Mouse (Mus musculus) heart, embryonic 15.5 days (tissue): ENCODE results near the gene Fam171a2. TPM values are rescaled to one million over a fixed set of nuclear protein-coding genes. Genes with fewer than 3 reads are reported as not detected.
"Not testable (repeated sequence)": the region's sequence is repeated elsewhere in the genome, so short reads cannot be mapped to it uniquely, and the experiment has no call there.

Experiments
- ATAC-seq: fragments of 200-750 bp; cut with Nextera tagmentation; replicated peaks from 2 replicates; pipeline ENCODE4 v1.8.0; 2017; ENCODE audit warnings: low read depth, moderate TSS enrichment; ENCODE audit not compliant: insufficient number of reproducible peaks, insufficient read depth, low FRiP score
- H3K27ac ChIP-seq: fragments of 300-500 bp; sonication (generic); 2 replicates; pipeline ENCODE4 v1.5.1; 2015; ENCODE audit warnings: mild to moderate bottlenecking, inconsistent platforms
- H3K27me3 ChIP-seq: fragments of 300-500 bp; sonication (generic); 2 replicates; pipeline ENCODE4 v1.6.1; 2015; ENCODE audit warnings: inconsistent platforms
- H3K36me3 ChIP-seq: fragments of 300-500 bp; sonication (generic); 2 replicates; pipeline ENCODE4 v1.6.1; 2015; ENCODE audit warnings: mild to moderate bottlenecking, inconsistent platforms
- H3K4me1 ChIP-seq: fragments of 300-500 bp; sonication (generic); replicated peaks from 2 replicates; pipeline ENCODE4 v1.6.1; 2015; ENCODE audit warnings: inconsistent platforms
- H3K4me2 ChIP-seq: fragments of 300-500 bp; sonication (generic); 2 replicates; pipeline ENCODE4 v1.6.1; 2015; ENCODE audit warnings: inconsistent platforms, mild to moderate bottlenecking, moderate library complexity
- H3K4me3 ChIP-seq: fragments of 300-500 bp; sonication (generic); 2 replicates; pipeline ENCODE4 v1.5.1; 2015; ENCODE audit warnings: mild to moderate bottlenecking, inconsistent platforms
- H3K9ac ChIP-seq: fragments of 300-500 bp; sonication (generic); 2 replicates; pipeline ENCODE4 v1.6.1; 2015; ENCODE audit warnings: mild to moderate bottlenecking, inconsistent platforms
- H3K9me3 ChIP-seq: fragments of 300-500 bp; sonication (generic); replicated peaks from 2 replicates; pipeline ENCODE4 v1.6.1; 2016; ENCODE audit warnings: inconsistent platforms
- WGBS: fragments of 180-500 bp; shearing (Covaris S2); methylation state at CpG from one replicate; pipeline ENCODE4 v1.1.7; 2015; ENCODE audit warnings: mixed read lengths; 5-methylcytosine and 5-hydroxymethylcytosine counted together
- polyA plus RNA-seq: library from polyadenylated mRNA; unstranded; fragments of >200 nt; fragmentation: Nextera tagmentation; extraction: Ambion mirVana; gene quantifications from 2 replicates; pipeline ENCODE4 v1.2.1, GENCODE M21; 2015

Fam171a2 gene
- polyA plus RNA-seq, 1 experiment from 2014 or later = 2.7 TPM

DNA sequence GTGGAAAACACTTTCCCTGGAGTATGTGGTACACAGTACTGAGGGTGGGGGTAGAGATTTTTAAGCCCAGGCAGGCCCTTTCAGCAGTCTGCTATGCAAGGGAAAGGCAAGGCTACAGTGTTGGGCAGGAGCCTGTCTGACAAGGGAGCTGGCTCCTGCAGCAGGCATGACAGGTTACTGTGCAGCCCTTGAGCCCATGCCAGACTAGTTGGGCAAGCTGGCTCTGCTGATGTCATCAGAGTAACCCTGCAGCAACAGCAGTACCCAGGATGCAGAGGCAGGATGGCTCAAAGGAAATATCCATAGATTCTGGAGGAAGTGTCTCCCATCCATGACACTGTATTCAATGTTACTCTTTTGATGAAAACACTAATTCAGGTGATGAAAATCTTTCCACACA is 28.6 kb downstream of the Fam171a2 start:
- H3K4me3 ChIP-seq = no peak overlapping the region
- no peaks in the 10 kb centered on the region for H3K27me3 ChIP-seq
- H3K36me3 ChIP-seq = no peaks in the 10 kb centered on the region
- H3K4me2 ChIP-seq = no peak overlapping the region
- H3K27ac ChIP-seq = no peak overlapping the region
- no peaks in the 10 kb centered on the region for H3K4me1 ChIP-seq
- H3K9ac ChIP-seq = no peak overlapping the region
- H3K9me3 ChIP-seq = no peaks in the 10 kb centered on the region
- ATAC-seq = no peak

DNA sequence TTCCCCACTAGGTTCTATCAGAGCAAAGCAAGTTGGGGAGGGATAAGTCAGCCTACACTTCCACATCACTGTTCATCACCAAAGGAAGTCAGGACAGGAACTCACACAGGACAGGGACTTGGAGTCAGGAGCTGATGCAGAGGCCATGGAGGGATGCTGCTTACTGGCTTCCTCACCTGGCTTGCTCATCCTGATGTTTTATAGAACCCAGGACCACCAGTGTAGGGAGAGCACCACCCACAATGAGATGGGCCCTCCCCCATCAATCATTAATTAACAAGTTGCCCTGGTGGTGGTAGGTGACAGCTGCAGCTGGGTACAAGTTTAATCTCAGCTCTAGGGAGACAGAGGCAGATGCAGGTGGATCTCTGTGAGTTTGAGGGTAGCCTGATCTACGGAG is 30.3 kb downstream of the Fam171a2 start:
- Histone ChIP-seq H3K4me3 (no peak overlapping the region), H3K27ac (no peak overlapping the region), H3K36me3 (no peaks in the 10 kb centered on the region), H3K27me3 (no peaks in the 10 kb centered on the region), H3K4me1 (no peaks in the 10 kb centered on the region), H3K4me2 (no peak overlapping the region), H3K9me3 (no peaks in the 10 kb centered on the region), H3K9ac (no peak overlapping the region)
- 69% methylated on average over 1 of the region's 1 CpGs for WGBS
- no peak for ATAC-seq

DNA sequence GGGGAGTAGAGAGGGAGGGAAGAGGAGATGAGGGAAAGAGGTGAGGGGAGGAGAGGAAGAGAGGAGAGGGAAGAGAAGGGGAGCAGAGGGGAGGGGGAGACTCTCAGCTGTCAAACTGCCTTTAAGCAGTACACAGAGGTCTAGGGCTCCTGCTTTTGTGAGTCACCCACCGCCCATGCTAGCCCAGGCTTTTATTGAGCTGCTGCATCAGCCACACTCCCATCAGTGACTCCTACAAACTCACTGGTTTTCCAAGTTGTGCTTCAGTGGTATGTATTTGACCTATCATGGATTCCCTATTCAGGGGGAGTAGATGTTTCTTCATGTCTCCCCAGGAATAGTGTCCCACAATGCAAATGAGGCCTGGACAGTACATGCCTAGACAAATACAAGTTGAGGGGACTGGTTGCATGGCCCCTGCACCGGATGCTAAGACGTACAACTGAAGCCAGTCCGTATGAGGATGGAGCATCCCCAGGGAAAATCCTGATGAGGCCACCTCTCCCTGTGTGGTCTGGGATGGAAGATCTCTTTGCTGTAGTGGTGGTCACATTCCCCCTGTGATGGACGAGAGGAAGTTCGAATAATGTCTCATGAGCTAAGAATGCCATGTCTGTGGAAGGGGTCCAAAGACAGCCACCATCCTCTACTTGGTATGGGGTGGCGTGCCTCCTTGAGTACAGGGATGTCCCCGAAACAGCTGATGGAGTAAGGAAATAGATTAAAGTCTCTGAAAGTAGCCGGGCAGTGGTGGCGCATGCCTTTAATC is 32.3 kb downstream of the Fam171a2 start:
- H3K27ac ChIP-seq = no peak overlapping the region
- no peaks in the 10 kb centered on the region for H3K27me3 ChIP-seq
- no peak overlapping the region for H3K4me3 ChIP-seq
- H3K36me3 ChIP-seq = no peaks in the 10 kb centered on the region
- no peak overlapping the region for H3K4me2 ChIP-seq
- H3K9ac ChIP-seq = no peak overlapping the region
- no peaks in the 10 kb centered on the region for H3K9me3 ChIP-seq
- 64% methylated on average over 10 of the region's 10 CpGs for WGBS
- H3K4me1 ChIP-seq = peaks cover 6% of the 10 kb centered on the region; the same call in 1 of the 2 replicates
- no peak for ATAC-seq

DNA sequence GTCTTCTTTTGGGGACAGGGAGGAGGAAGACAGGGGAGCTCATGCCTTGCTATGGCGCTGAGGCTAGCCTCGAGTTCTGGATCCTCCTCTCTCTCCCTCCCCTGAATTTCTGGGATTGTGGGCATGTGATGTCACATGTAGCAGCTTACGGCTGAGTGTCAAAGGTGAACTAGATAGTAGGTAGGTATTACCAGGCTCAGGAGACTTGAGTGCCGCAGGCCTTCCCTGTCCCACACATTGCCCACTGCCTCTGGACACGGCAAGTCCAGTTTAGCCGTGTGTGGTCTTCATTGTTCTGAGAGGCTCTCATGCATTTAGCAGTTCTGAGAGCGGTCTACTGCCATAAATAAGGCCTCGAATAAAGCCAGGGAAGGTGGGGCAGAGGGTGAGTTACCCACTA is 34.4 kb downstream of the Fam171a2 start:
- Histone ChIP-seq H3K27ac (no peak overlapping the region), H3K9me3 (no peaks in the 10 kb centered on the region), H3K4me2 (no peak overlapping the region), H3K4me1 (peaks cover 8% of the 10 kb centered on the region; the same call in 1 of the 2 replicates), H3K36me3 (no peaks in the 10 kb centered on the region), H3K27me3 (no peaks in the 10 kb centered on the region), H3K4me3 (no peak overlapping the region), H3K9ac (no peak overlapping the region)
- WGBS = 67% methylated on average over 8 of the region's 8 CpGs
- no peak for ATAC-seq

DNA sequence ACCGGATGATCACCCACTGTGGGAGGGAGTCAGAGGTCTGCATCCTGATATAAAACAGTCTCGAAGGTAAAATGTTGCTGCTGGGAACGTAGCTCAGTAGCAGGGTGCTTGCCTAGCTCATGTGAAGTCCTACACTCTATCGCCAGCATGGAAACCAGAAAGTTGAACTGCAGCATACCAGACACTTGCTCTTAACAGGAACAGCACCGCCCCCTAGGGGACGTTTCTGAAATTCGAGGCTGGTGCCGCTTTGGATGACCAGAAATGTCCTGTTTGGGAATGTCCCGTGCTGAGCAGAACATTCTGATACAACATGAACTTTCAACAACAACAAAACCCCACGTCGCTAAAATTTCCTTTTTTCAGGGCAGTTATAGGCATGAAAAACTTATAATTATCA is 35.8 kb downstream of the Fam171a2 start:
- Histone ChIP-seq H3K9me3 (no peaks in the 10 kb centered on the region), H3K27ac (no peak overlapping the region), H3K27me3 (no peaks in the 10 kb centered on the region), H3K9ac (no peak overlapping the region), H3K4me1 (peaks cover 9% of the 10 kb centered on the region), H3K4me3 (no peak overlapping the region), H3K4me2 (no peak overlapping the region), H3K36me3 (no peaks in the 10 kb centered on the region)
- 7% methylated on average over 11 of the region's 11 CpGs for WGBS
- ATAC-seq = no peak

DNA sequence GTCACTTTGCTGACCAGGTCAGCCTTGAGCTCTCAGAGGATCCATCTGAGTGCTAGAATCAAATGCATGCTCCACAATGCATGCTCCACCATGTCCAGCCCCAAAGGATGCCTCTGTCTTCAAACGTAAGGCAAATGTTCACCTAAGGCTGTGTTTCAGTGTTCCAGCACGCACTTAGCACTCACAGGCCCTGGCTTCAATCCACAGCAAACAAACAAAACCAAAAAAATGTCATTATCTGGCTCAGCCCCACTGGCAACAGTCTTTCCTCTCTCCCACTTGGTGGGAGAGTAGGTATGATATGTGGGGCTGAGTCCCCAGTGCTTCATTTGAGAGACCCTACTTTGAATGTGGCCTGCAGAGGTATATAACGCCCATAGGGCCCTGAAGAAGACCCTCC is 36.4 kb downstream of the Fam171a2 start:
- no peaks in the 10 kb centered on the region for H3K9me3 ChIP-seq
- 63% methylated on average over 3 of the region's 3 CpGs for WGBS
- no peak overlapping the region for H3K9ac ChIP-seq

DNA sequence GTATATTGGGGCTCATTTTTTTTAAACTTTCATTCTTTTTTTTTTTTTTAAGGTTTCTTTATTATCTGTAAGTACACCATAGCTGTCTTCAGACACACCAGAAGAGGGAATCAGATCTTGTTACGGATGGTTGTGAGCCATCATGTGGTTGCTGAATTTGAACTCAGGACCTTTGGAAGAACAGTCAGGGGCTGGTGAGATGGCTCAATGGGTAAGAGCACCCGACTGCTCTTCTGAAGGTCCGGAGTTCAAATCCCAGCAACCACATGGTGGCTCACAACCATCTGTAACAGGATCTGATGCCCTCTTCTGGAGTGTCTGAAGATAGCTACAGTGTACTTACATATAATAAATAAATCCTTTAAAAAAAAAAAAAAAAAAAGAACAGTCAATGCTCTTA is 37.1 kb downstream of the Fam171a2 start:
- not testable (repeated sequence) for H3K9me3 ChIP-seq, H3K27ac ChIP-seq, H3K27me3 ChIP-seq, H3K9ac ChIP-seq, H3K36me3 ChIP-seq, H3K4me2 ChIP-seq, ATAC-seq, H3K4me3 ChIP-seq
- H3K4me1 ChIP-seq = peaks cover 23% of the 10 kb centered on the region
- 90% methylated on average over 3 of the region's 3 CpGs for WGBS

More for the DNA sequence above, 36.4 kb downstream of the Fam171a2 start:
- H3K27me3 ChIP-seq = no peaks in the 10 kb centered on the region
- H3K4me3 ChIP-seq = no peak overlapping the region
- no peak overlapping the region for H3K4me2 ChIP-seq
- no peaks in the 10 kb centered on the region for H3K36me3 ChIP-seq
- ATAC-seq = no peak
- H3K4me1 ChIP-seq = peaks cover 16% of the 10 kb centered on the region
- no peak overlapping the region for H3K27ac ChIP-seq

DNA sequence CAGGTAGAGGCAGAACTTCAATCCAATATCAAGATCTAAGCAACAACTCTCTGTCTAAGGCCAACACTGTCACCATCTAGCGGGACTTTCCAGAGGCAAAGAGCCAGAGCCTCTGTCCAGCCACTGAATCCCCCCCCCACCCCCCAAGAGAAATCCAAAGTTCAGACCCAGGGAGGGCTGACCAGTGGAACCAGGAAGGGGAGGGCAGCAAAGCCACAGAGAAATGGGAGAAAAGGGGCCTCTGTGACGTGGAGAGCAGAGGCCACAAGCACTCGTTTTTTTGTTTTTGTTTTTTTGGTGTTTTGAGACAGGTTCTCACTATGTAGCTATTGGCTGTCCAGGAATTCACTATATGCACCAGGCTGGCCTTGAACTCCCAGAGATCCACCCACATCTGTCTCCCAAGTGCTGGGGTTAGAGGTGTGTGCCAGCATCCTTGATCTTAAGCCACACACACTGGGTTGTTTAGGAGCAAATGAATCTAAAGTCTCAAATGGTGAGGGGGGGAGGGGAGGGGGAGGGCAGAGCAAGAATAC is 37.6 kb downstream of the Fam171a2 start:
- Histone ChIP-seq H3K36me3 (0 out of 2 replicates have a peak, but pooled peaks cover 3% of the 10 kb centered on the region), H3K9ac (no peak overlapping the region), H3K4me2 (no peak overlapping the region), H3K4me1 (peaks cover 28% of the 10 kb centered on the region), H3K9me3 (no peaks in the 10 kb centered on the region), H3K27me3 (no peaks in the 10 kb centered on the region), H3K27ac (no peak overlapping the region), H3K4me3 (no peak overlapping the region)
- 72% methylated on average over 3 of the region's 3 CpGs for WGBS
- ATAC-seq = no peak

DNA sequence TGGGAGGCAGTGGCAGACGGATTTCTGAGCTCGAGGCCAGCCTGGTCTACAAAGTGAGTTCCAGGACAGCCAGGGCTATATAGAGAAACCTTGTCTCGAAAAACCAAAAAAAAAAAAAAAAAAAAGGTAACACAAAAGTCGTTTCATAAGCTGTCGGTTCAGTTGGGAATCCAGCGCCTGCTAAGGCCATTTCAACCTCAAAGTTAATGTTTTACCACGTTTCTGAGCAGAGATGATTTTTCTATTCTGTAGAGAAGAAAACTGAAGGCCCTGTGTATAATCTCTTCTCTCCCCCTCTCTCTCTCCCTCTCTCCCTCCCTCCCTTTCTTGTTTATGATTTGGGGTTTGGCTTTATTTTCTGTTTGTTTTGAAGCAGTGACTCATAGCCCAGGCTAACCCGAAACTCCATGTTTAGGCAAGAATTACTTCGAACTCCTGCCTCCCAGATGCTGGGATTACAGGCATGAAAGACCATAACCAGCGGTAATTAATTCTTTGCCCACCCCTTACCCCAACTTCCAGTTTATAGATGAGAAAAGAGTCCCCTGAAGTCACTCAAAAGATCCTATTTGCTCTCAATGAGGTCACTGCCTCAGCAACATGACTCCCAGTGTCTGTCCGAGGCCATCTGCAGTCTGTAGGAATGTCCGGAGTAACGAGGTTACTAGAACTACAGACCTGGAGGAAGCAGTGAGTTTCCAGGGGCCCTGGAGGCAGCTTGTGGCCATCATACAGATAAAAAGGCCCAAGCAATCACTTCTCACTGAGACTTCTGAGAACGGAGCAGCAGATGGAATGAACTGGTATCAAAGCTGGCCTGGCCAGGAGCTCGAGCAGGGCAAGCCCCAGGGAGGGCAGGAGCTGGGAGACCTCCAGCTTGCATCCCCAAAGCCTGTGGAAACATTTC is 38.3 kb downstream of the Fam171a2 start:
- Histone ChIP-seq H3K9me3 (no peaks in the 10 kb centered on the region), H3K36me3 (peaks cover 10% of the 10 kb centered on the region), H3K27ac (peak overlapping the region; percentile 94), H3K27me3 (no peaks in the 10 kb centered on the region), H3K4me3 (peak overlapping the region; percentile 90), H3K4me2 (peak overlapping the region; percentile 86), H3K9ac (peak overlapping the region; percentile 50), H3K4me1 (peaks cover 31% of the 10 kb centered on the region)
- WGBS = 36% methylated on average over 14 of the region's 15 CpGs
- no peak for ATAC-seq

DNA sequence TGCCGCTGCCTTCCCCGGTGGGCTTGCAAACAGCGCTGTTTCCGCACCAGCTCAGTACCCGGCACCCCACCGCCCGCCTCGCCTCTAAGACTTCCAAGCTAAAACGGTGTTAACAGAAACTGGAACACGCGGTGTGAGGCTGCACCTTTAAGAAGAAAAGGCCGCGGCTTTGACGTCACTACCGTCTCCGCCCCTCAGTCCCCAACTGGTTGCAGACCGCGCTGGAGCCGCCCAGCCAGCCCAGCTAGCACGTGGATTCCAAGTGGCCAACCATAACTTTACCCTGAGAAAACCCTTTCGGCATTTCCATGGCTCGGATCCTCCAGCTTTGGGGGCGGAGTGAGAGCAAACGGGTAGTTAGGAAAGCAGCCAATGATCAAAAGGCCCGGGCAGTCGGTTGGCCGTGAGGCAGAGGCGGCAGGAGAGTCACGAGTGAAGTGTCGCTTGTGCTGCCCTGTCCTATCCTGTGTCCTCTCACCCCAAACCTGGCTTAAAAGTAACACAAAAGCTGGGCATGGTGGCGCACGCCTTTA is 39.1 kb downstream of the Fam171a2 start:
- peak; percentile 91 for ATAC-seq
- Histone ChIP-seq H3K9ac (peak overlapping the region; percentile 90), H3K36me3 (peaks cover 17% of the 10 kb centered on the region), H3K4me3 (peak overlapping the region; percentile 90), H3K4me2 (peak overlapping the region; percentile 86), H3K4me1 (peaks cover 31% of the 10 kb centered on the region), H3K9me3 (no peaks in the 10 kb centered on the region), H3K27me3 (no peaks in the 10 kb centered on the region), H3K27ac (peak overlapping the region; percentile 99)
- 0% methylated on average over 32 of the region's 32 CpGs for WGBS

DNA sequence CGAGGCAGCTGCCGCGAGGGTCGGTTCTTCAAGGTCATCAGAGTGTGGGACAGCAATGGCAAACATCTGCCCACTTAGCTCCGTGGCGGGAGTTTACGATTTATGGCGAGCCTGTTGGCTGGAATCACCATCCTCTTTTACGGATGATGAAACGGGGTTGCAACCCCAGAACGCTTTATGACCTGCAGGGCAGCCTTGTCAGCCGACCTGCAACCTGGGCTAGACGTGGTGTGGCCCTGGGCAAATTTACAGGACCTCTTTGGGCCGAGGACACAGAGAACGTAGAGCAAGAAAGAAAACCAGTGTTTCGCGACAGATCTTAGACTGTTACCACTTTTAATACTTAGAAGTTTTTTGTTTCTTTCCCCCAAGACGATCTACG is 39.7 kb downstream of the Fam171a2 start, which contains the start of gene Slc25a39:
Gene Slc25a39 (minus strand): TSS at position 113 of the 382 bp plus-strand sequence.
- under 1% methylated on average over 19 of the region's 19 CpGs for WGBS
- ATAC-seq = 0 out of 2 replicates have a peak, but pooled peaks have one; percentile 3
- H3K4me1 ChIP-seq = peaks cover 31% of the 10 kb centered on the region
- peak within 1 kb of the TSS; percentile 86 for H3K4me2 ChIP-seq
- peak within 1 kb of the TSS; percentile 90 for H3K4me3 ChIP-seq
- no peaks in the 10 kb centered on the region for H3K27me3 ChIP-seq
- H3K9ac ChIP-seq = peak within 1 kb of the TSS; percentile 90
- H3K9me3 ChIP-seq = no peaks in the 10 kb centered on the region
- H3K27ac ChIP-seq = peak within 1 kb of the TSS; percentile 99
- H3K36me3 ChIP-seq = peaks cover 23% of the 10 kb centered on the region
